In the genomic region with DNA sequence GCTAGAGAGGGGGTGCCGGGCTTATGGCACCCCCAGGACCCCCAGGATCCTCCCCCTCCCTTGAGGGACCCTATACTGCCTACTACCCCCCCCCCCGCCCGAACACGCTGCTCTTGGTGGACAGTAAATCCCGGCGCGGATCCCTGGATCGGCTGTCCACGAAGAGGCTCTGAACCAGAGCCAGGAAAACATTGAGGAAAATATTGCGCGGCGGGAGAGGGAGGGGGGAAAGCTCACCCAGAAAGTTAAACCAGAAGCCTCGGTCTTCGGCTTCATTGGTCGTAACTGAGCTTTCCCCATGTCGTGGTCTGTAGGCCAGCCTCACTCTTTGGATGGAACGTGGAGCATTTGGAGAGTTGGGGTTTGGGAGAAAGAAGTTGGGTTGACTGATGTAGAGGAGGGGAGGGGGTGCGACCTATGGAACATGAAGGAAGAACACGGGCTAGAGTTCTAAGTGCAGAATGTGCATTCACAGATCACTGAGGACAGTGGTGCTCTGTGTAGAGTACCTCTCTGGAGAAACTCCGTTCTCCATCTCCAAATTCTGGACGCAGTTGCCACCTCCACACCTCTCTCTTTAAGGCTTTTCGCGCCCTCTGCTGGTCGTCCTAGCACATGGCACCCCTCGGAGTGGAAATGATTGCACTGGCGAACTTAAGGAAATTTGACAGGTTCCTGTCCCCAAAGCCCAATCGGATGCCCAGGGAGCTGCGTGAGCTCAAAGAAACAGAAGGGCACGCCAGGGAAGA, we compare ENCODE assay signal across 8 mouse cellular contexts. TPM values are rescaled to one million over a fixed set of nuclear protein-coding genes. Genes with fewer than 3 reads are reported as not detected.
DNase-seq lines count a peak whose midpoint lies in the region; ATAC-seq lines count a peak whose summit lies in the region.

Gli1 (minus strand) TSS at position 84 of the 749 bp plus-strand sequence.

- no peak within 1 kb of the TSS for H3K9ac ChIP-seq in hindbrain, embryonic 14.5 days

- H3K4me3 ChIP-seq in hindbrain, embryonic 14.5 days (replicated peaks; ENCODE audit: low read length) = peak within 1 kb of the TSS; percentile 31
- peak within 1 kb of the TSS; percentile 87 for H3K4me3 ChIP-seq in megakaryocyte, embryonic 14.5 days (replicated peaks)

- no peaks in the 10 kb centered on the region for H3K9me3 ChIP-seq in hindbrain, embryonic 14.5 days (ENCODE audit: control insufficient read depth, low read length)
- H3K9me3 ChIP-seq in megakaryocyte, embryonic 14.5 days = peaks cover 21% of the 10 kb centered on the region

- 2% methylated on average over 29 of the region's 29 CpGs for WGBS in hindbrain, embryonic 14.5 days

- peaks cover 37% of the 10 kb centered on the region for H3K27me3 ChIP-seq in hindbrain, embryonic 14.5 days (ENCODE audit: control insufficient read depth, insufficient read depth, low read length)
- peaks cover 46% of the 10 kb centered on the region for H3K27me3 ChIP-seq in megakaryocyte, embryonic 14.5 days (replicated peaks)

- peak within 1 kb of the TSS; percentile 52 for H3K4me2 ChIP-seq in hindbrain, embryonic 14.5 days (replicated peaks)

- no peaks in the 10 kb centered on the region for H3K36me3 ChIP-seq in hindbrain, embryonic 14.5 days (replicated peaks; ENCODE audit: control insufficient read depth, insufficient read depth)
- no peaks in the 10 kb centered on the region for H3K36me3 ChIP-seq in megakaryocyte, embryonic 14.5 days (replicated peaks; ENCODE audit: low read length)

- H3K27ac ChIP-seq in hindbrain, embryonic 14.5 days = no peak within 1 kb of the TSS

- H3K4me1 ChIP-seq in hindbrain, embryonic 14.5 days (replicated peaks; ENCODE audit: control insufficient read depth, insufficient read depth, low read length) = peaks cover 18% of the 10 kb centered on the region; the same call in 1 of the 2 replicates
- peaks cover 38% of the 10 kb centered on the region for H3K4me1 ChIP-seq in megakaryocyte, embryonic 14.5 days

- DNase-seq in R1 (ENCODE audit: low read depth, low spot score) = peak; percentile 94
- DNase-seq in cerebellum, postnatal 10 days = peak; percentile 93 to 94
- DNase-seq in frontal cortex, postnatal 36 days (ENCODE audit: low spot score in 2 of 2) = peak; percentile 71 to 77
- DNase-seq in hindbrain, embryonic 14.5 days (ENCODE audit: low spot score) = peak; percentile 81
- peak; percentile 82 for DNase-seq in left cerebral cortex, adult 18-20 months (ENCODE audit: low spot score in 2 of 2)
- DNase-seq in right cerebral cortex, postnatal 10 days (ENCODE audit: low spot score in 2 of 2) = peak; percentile 76 to 87
- DNase-seq in urinary bladder, postnatal 25 days (ENCODE audit: low spot score) = peak; percentile 86

- no peak for ATAC-seq in hindbrain, embryonic 14.5 days (ENCODE audit: low FRiP score)

RNA-seq across cellular contexts. Expression of gene Gli1, which starts in this region (rescaled TPM):
- 1.3 and 1.6 TPM in 2 replicates for polyA plus RNA-seq in hindbrain, embryonic 14.5 days (2014; fragmentation: Nextera tagmentation; extraction: Ambion mirVana)
- 1 to 10 TPM; 3.0 to 4.4 TPM for total RNA-seq in left cerebral cortex, adult 18-20 months (2021)
- polyA plus RNA-seq in megakaryocyte, embryonic 14.5 days (2012; ENCODE audit: insufficient read depth, low replicate concordance) = 0.02 TPM in 1 of 2 replicates, not detected in the other
